9 mouse cellular contexts compared by ENCODE assay signal in genomic region chr17:35937700-35938348, GRCm38 (mm10). TPM values are rescaled to one million over a fixed set of nuclear protein-coding genes. Genes with fewer than 3 reads are reported as not detected.
A peak's percentile ranks its signal among the peaks of the same experiment; 100 is the strongest.
DNase-seq lines count a peak whose midpoint lies in the region; ATAC-seq and TF ChIP-seq lines count a peak whose summit lies in the region.
"Had no signal": no experiment of that assay in that cellular context is flagged by ENCODE, and none has a peak within 500 bp of the region (broad histone marks: within the 10 kb centered on the region; RNA-seq: fewer than 3 reads in every experiment).

No protein-coding gene starts in this region.

- H3K27ac ChIP-seq in forebrain, embryonic 14.5 days (ENCODE audit: low read depth, low read length), result no peak overlapping the region
- H3K27ac ChIP-seq: heart, embryonic 13.5 days had no signal

- no peak for TF ChIP-seq POLR2A in brain, embryonic 14.5 days (IDR thresholded peaks at IDR 0.05; ENCODE audit: borderline replicate concordance, extremely low read depth, insufficient read depth, insufficient read length, poor library complexity, severe bottlenecking)

- no peak overlapping the region for H3K4me3 ChIP-seq in forebrain, embryonic 14.5 days (ENCODE audit: low read depth, low read length)
- H3K4me3 ChIP-seq: heart, embryonic 13.5 days had no signal

- no peaks in the 10 kb centered on the region for H3K9me3 ChIP-seq in forebrain, embryonic 14.5 days (replicated peaks; ENCODE audit: control insufficient read depth, low read length)

- peak; percentile 77; the same call in 1 of the 2 replicates for ATAC-seq in forebrain, embryonic 14.5 days

- H3K9ac ChIP-seq in forebrain, embryonic 14.5 days (ENCODE audit: low read length), result no peak overlapping the region
- H3K9ac ChIP-seq: heart, embryonic 13.5 days had no signal

- no peaks in the 10 kb centered on the region for H3K36me3 ChIP-seq in forebrain, embryonic 14.5 days (ENCODE audit: control insufficient read depth, insufficient read depth, low read length)
- H3K36me3 ChIP-seq: heart, embryonic 13.5 days had no signal

- TF ChIP-seq CTCF in brain, embryonic 14.5 days (IDR thresholded peaks at IDR 0.05; ENCODE audit: borderline replicate concordance, extremely low read depth, insufficient read depth, insufficient read length), result peak; percentile 83

- no peaks in the 10 kb centered on the region for H3K27me3 ChIP-seq in forebrain, embryonic 14.5 days (replicated peaks; ENCODE audit: control insufficient read depth, insufficient read depth, low read length)
- H3K27me3 ChIP-seq: heart, embryonic 13.5 days had no signal

- H3K4me1 ChIP-seq in forebrain, embryonic 14.5 days (ENCODE audit: control insufficient read depth, insufficient read depth, low read length), result no peaks in the 10 kb centered on the region
- H3K4me1 ChIP-seq: heart, embryonic 13.5 days had no signal

- H3K4me2 ChIP-seq in forebrain, embryonic 14.5 days (ENCODE audit: low read length), result no peak overlapping the region
- H3K4me2 ChIP-seq: heart, embryonic 13.5 days had no signal

- WGBS in forebrain, embryonic 14.5 days, result 43% methylated on average over 2 of the region's 2 CpGs

- peak; percentile 45 to 47 for DNase-seq in right cerebral cortex, adult 2 months (ENCODE audit: low spot score in 2 of 2)
- no peak for DNase-seq in right cerebral cortex, postnatal 25 days
- peak; percentile 87 for DNase-seq in brain, embryonic 14.5 days (ENCODE audit: low read depth)
- peak; percentile 68 for DNase-seq in forebrain, embryonic 14.5 days (ENCODE audit: low spot score)
- peak; percentile 42 for DNase-seq in kidney, adult 8-10 months
- peak; percentile 55 for DNase-seq in lung, postnatal 10 days
- DNase-seq in spleen, postnatal 36 days (ENCODE audit: low spot score in 2 of 2), result peak; percentile 39 to 51
- DNase-seq in gastrocnemius, postnatal 10 days, result no peak

RNA-seq across cellular contexts. Expression of gene Ppp1r10, which starts 21.6 kb away (rescaled TPM):
- 52.8 and 60.8 TPM in 2 replicates for polyA plus RNA-seq in brain, embryonic 14.5 days (2012; rRNA removed)
- 34.9 and 44.5 TPM in 2 replicates for polyA plus RNA-seq in forebrain, embryonic 14.5 days (2014; fragmentation: Nextera tagmentation; extraction: Ambion mirVana)
- 10 to 100 TPM; 31.4 to 47.1 TPM for total RNA-seq in gastrocnemius, postnatal 10 days (2021)

RNA-seq across cellular contexts. Expression of gene Mrps18b, which starts 21.6 kb away (rescaled TPM):
- polyA plus RNA-seq in brain, embryonic 14.5 days (2012; rRNA removed), result 43.9 and 51.4 TPM in 2 replicates
- 58.4 and 68.8 TPM in 2 replicates for polyA plus RNA-seq in forebrain, embryonic 14.5 days (2014; fragmentation: Nextera tagmentation; extraction: Ambion mirVana)
- total RNA-seq in gastrocnemius, postnatal 10 days (2021), result 10 to 100 TPM; 44.8 to 54.4 TPM

RNA-seq across cellular contexts. Expression of gene Atat1, which starts 27.9 kb away (rescaled TPM):
- 638 and 656 TPM in 2 replicates for polyA plus RNA-seq in brain, embryonic 14.5 days (2012; rRNA removed)
- polyA plus RNA-seq in forebrain, embryonic 14.5 days (2014; fragmentation: Nextera tagmentation; extraction: Ambion mirVana), result 313 and 439 TPM in 2 replicates
- 1 to 10 TPM; 6.4 to 9.8 TPM for total RNA-seq in gastrocnemius, postnatal 10 days (2021)

RNA-seq across cellular contexts. Expression of gene Abcf1, which starts 31.7 kb away (rescaled TPM):
- 78.3 and 89.3 TPM in 2 replicates for polyA plus RNA-seq in brain, embryonic 14.5 days (2012; rRNA removed)
- polyA plus RNA-seq in forebrain, embryonic 14.5 days (2014; fragmentation: Nextera tagmentation; extraction: Ambion mirVana), result 55.8 and 78.1 TPM in 2 replicates
- 10 to 100 TPM; 65.7 to 71.6 TPM for total RNA-seq in gastrocnemius, postnatal 10 days (2021)

RNA-seq across cellular contexts. Expression of gene 2310061I04Rik, which starts 40.6 kb away (rescaled TPM):
- polyA plus RNA-seq in brain, embryonic 14.5 days (2012; rRNA removed), result 83.5 and 92.4 TPM in 2 replicates
- polyA plus RNA-seq in forebrain, embryonic 14.5 days (2014; fragmentation: Nextera tagmentation; extraction: Ambion mirVana), result 30.4 and 34.3 TPM in 2 replicates
- total RNA-seq in gastrocnemius, postnatal 10 days (2021), result 10 to 100 TPM; 49.6 to 56.2 TPM

Comparison
In these comparisons a context has a peak if more than half of its experiments do, and no peak if none do; other contexts are left out.
1. DNase-seq: peak in right cerebral cortex, adult 2 months (2 of 2), brain, embryonic 14.5 days (single experiment), forebrain, embryonic 14.5 days (single experiment), kidney, adult 8-10 months (2 of 2), lung, postnatal 10 days (single experiment) and spleen, postnatal 36 days (2 of 2); none in right cerebral cortex, postnatal 25 days (single experiment) and gastrocnemius, postnatal 10 days (single experiment).